8 mouse cellular contexts compared by ENCODE assay signal in the genomic region with DNA sequence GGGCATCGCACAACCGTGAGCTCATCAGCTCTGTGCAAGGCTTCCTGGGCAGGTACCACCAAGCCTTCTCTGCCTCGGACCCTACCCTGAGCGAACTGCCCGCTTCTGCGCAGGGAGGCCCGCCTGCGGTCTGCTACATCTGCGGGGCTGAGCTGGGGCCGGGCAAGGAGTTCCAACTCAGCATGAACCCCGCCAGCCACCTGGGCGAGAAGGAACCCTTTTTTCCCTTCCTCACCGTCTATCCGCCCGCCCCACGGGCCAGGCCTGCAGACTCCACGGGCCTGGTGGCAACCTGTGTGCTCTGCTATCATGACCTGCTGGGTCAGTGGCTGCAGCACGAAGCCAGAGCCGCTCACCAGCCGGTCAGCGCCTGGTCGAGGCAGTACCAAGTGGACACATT. TPM values are rescaled to one million over a fixed set of nuclear protein-coding genes. Genes with fewer than 3 reads are reported as not detected.
DNase-seq lines count a peak whose midpoint lies in the region; ATAC-seq and TF ChIP-seq lines count a peak whose summit lies in the region.

No protein-coding gene starts in this region.

- H3K4me3 ChIP-seq in heart, adult 2 months: peak overlapping the region; percentile 64
- peak overlapping the region; percentile 72 to 85; a peak in 3 of 4 replicates for H3K4me3 ChIP-seq in ES-E14 (ENCODE audit: insufficient read depth in 1 of 2, low read depth in 1 of 2, low read length in 2 of 2, poor library complexity in 1 of 2, severe bottlenecking in 1 of 2)
- H3K4me3 ChIP-seq in heart, embryonic 15.5 days: peak overlapping the region; percentile 54
- no peak overlapping the region for H3K4me3 ChIP-seq in liver, embryonic 16.5 days (ENCODE audit: low read depth, low read length)

- TF ChIP-seq POLR2A in heart, adult 2 months (IDR thresholded peaks at IDR 0.05; ENCODE audit: insufficient read depth, low read depth, low read length): no peak

- H3K9me3 ChIP-seq in ES-E14 (ENCODE audit: control insufficient read depth, insufficient read depth, low read depth, low read length): no peaks in the 10 kb centered on the region
- H3K9me3 ChIP-seq in heart, embryonic 15.5 days (replicated peaks): no peaks in the 10 kb centered on the region
- H3K9me3 ChIP-seq in liver, embryonic 16.5 days (replicated peaks; ENCODE audit: control insufficient read depth, low read length): no peaks in the 10 kb centered on the region

- TF ChIP-seq CTCF in heart, adult 2 months (IDR thresholded peaks at IDR 0.05): no peak

- H3K36me3 ChIP-seq in heart, adult 2 months (ENCODE audit: control insufficient read depth, insufficient read depth, low read length): no peaks in the 10 kb centered on the region
- H3K36me3 ChIP-seq in ES-E14 (ENCODE audit: control insufficient read depth, insufficient read depth, low read length, poor library complexity, severe bottlenecking): no peaks in the 10 kb centered on the region
- H3K36me3 ChIP-seq in heart, embryonic 15.5 days: no peaks in the 10 kb centered on the region
- no peaks in the 10 kb centered on the region for H3K36me3 ChIP-seq in liver, embryonic 16.5 days (ENCODE audit: control insufficient read depth, insufficient read depth)

- in situ Hi-C loops in ES-E14 (cut with MboI; ENCODE audit: low sequenced_read_pairs in 2 of 2, unreplicated experiment in 2 of 2): no loop called here

- peak overlapping the region; percentile 86 for H3K9ac ChIP-seq in heart, adult 2 months (ENCODE audit: low read depth, low read length)
- H3K9ac ChIP-seq in ES-E14 (ENCODE audit: insufficient read depth, low read depth, low read length, poor library complexity, severe bottlenecking): no peak overlapping the region
- H3K9ac ChIP-seq in heart, embryonic 15.5 days: peak overlapping the region; percentile 56; the same call in 1 of the 2 replicates
- no peak overlapping the region for H3K9ac ChIP-seq in liver, embryonic 16.5 days (ENCODE audit: low read depth, low read length)

- no peaks in the 10 kb centered on the region for H3K27me3 ChIP-seq in heart, adult 2 months (ENCODE audit: control insufficient read depth, insufficient read depth, low read length)
- H3K27me3 ChIP-seq in heart, embryonic 15.5 days: peaks cover 30% of the 10 kb centered on the region
- H3K27me3 ChIP-seq in liver, embryonic 16.5 days (ENCODE audit: control insufficient read depth, insufficient read depth, low read depth, low read length): peaks cover 52% of the 10 kb centered on the region

- ATAC-seq in heart, embryonic 15.5 days (replicated peaks; ENCODE audit: insufficient number of reproducible peaks, insufficient read depth, low FRiP score, low read depth): no peak
- no peak for ATAC-seq in liver, embryonic 16.5 days (ENCODE audit: low read depth)

- no peak for TF ChIP-seq EP300 in heart, adult 2 months (IDR thresholded peaks at IDR 0.05; ENCODE audit: insufficient read depth, low read depth, low read length)

- DNase-seq in heart, adult 2 months: no peak
- no peak for DNase-seq in heart, postnatal 4 days
- no peak for DNase-seq in ES-E14 (ENCODE audit: low read depth, low spot score)
- DNase-seq in cerebellum, adult 9-10 months: no peak
- DNase-seq in layer of hippocampus, adult 9-11 months: no peak
- DNase-seq in gastrocnemius, postnatal 25 days: no peak

- H3K79me2 ChIP-seq in heart, adult 2 months (replicated peaks; ENCODE audit: control insufficient read depth, insufficient read depth, low read length): peaks cover 1% of the 10 kb centered on the region; the same call in 1 of the 2 replicates

- intact Hi-C loops in heart, adult 2 months (cut with DNase I): loop anchor here (5.0 kb wide), 1 partner anchor 37 kb away; no protein-coding TSS in a partner anchor

- H3K4me2 ChIP-seq in heart, embryonic 15.5 days: peak overlapping the region; percentile 99
- H3K4me2 ChIP-seq in liver, embryonic 16.5 days (ENCODE audit: low read depth, low read length): 0 out of 2 replicates have a peak overlapping the region, but pooled peaks have one; percentile 73

- H3K4me1 ChIP-seq in heart, adult 2 months (ENCODE audit: control insufficient read depth, insufficient read depth, low read length): peaks cover 42% of the 10 kb centered on the region
- H3K4me1 ChIP-seq in ES-E14 (ENCODE audit: control insufficient read depth in 2 of 2, insufficient read depth in 2 of 2, low read length in 2 of 2, poor library complexity in 1 of 2): peaks cover 0 to 2% of the 10 kb centered on the region in 2 experiments; a peak in 1 of 4 replicates
- H3K4me1 ChIP-seq in heart, embryonic 15.5 days (replicated peaks): peaks cover 69% of the 10 kb centered on the region
- H3K4me1 ChIP-seq in liver, embryonic 16.5 days (ENCODE audit: control insufficient read depth, low read depth, low read length): peaks cover 3% of the 10 kb centered on the region

- peak overlapping the region; percentile 28; the same call in 1 of the 2 replicates for H3K27ac ChIP-seq in heart, adult 2 months
- no peak overlapping the region for H3K27ac ChIP-seq in ES-E14 (ENCODE audit: insufficient read depth, low read depth, low read length, poor library complexity, severe bottlenecking)
- no peak overlapping the region for H3K27ac ChIP-seq in heart, embryonic 15.5 days
- no peak overlapping the region for H3K27ac ChIP-seq in liver, embryonic 16.5 days (ENCODE audit: low read length)

- WGBS in heart, adult 2 months: 63% methylated on average over 22 of the region's 22 CpGs
- WGBS in heart, embryonic 15.5 days: 34% methylated on average over 22 of the region's 22 CpGs
- 13% methylated on average over 22 of the region's 22 CpGs for WGBS in liver, embryonic 16.5 days (ENCODE audit: insufficient replicate concordance)

TF ChIP-seq in ES-E14, 5 proteins besides CTCF, POLR2A, EP300 and RAD21:
- TF ChIP-seq MAFK (IDR thresholded peaks at IDR 0.05; ENCODE audit: insufficient read depth, low read depth, low read length): no peak
- no peak for TF ChIP-seq CHD2 (IDR thresholded peaks at IDR 0.05; ENCODE audit: low read depth, low read length)
- no peak for TF ChIP-seq ZC3H11A (IDR thresholded peaks at IDR 0.05; ENCODE audit: borderline replicate concordance, low read depth, low read length)
- TF ChIP-seq ZNF384 (IDR thresholded peaks at IDR 0.05; ENCODE audit: low read depth, low read length): no peak
- TF ChIP-seq HCFC1 (IDR thresholded peaks at IDR 0.05; ENCODE audit: borderline replicate concordance, insufficient read depth, low read length): no peak

RNA-seq across cellular contexts. Expression of a gene that starts 1.8 kb away (rescaled TPM):
- total RNA-seq in heart, adult 2 months (2021): 10 to 100 TPM; 21.0 to 24.3 TPM
- polyA plus RNA-seq in heart, adult 2 months (2012; rRNA removed): 12.1 and 12.8 TPM in 2 replicates
- 10 to 100 TPM; 33.5 to 37.4 TPM for total RNA-seq in heart, postnatal 4 days (2021)
- 21.4 and 32.7 TPM in 2 replicates for total RNA-seq in ES-E14 (2012; rRNA removed)
- 8.9 and 10.8 TPM in 2 replicates for polyA plus RNA-seq in heart, embryonic 15.5 days (2015; fragmentation: Nextera tagmentation; extraction: Ambion mirVana)
- polyA plus RNA-seq in liver, embryonic 16.5 days (2015; fragmentation: Nextera tagmentation; extraction: Ambion mirVana): 7.6 and 9.5 TPM in 2 replicates
- total RNA-seq in gastrocnemius, postnatal 25 days (2021): 10 to 100 TPM; 23.1 to 27.1 TPM

RNA-seq across cellular contexts. Expression of a gene that starts 52.8 kb away (rescaled TPM):
- total RNA-seq in heart, adult 2 months (2021): not detected
- polyA plus RNA-seq in heart, adult 2 months (2012; rRNA removed): 1.0 TPM in 1 of 2 replicates, not detected in the other
- not detected for total RNA-seq in heart, postnatal 4 days (2021)
- total RNA-seq in ES-E14 (2012; rRNA removed): not detected in 2 replicates
- polyA plus RNA-seq in heart, embryonic 15.5 days (2015; fragmentation: Nextera tagmentation; extraction: Ambion mirVana): 0.36 and 0.38 TPM in 2 replicates
- not detected in 2 replicates for polyA plus RNA-seq in liver, embryonic 16.5 days (2015; fragmentation: Nextera tagmentation; extraction: Ambion mirVana)
- total RNA-seq in gastrocnemius, postnatal 25 days (2021): not detected

Comparison
In these comparisons a context has a peak if more than half of its experiments do, and no peak if none do; other contexts are left out.
1. H3K9ac ChIP-seq: peak in heart, adult 2 months (single experiment) and heart, embryonic 15.5 days (single experiment); none in ES-E14 (single experiment) and liver, embryonic 16.5 days (single experiment).